Mouse (Mus musculus): ENCODE measurements at regions not wholly inside any gene's neighbourhood (a gene's known extent, or its start where the extent isn't known, plus 50 kb on each side); places are given as distances from the start of the nearest gene placed in this dataset.
A peak's percentile ranks its signal among the peaks of the same experiment; 100 is the strongest.

- no peak for DNase-seq (ENCODE audit: low spot score in 2 of 2)
These were observed 64.4 kb downstream of the Ackr3 start for GRCm38 (mm10) chr1:90268131-90268691.

- DNase-seq (ENCODE audit: low spot score in 2 of 2) = no peak
These were observed 65.2 kb downstream of the Ackr3 start for GRCm38 (mm10) chr1:90268951-90269350.

- no peak for DNase-seq (ENCODE audit: low spot score in 2 of 2)
These were observed 66.1 kb downstream of the Ackr3 start for GRCm38 (mm10) chr1:90269836-90270235.

GRCm38 (mm10) chr1:90271326-90271725, 67.5 kb downstream of the Ackr3 start:
- DNase-seq (ENCODE audit: low spot score in 2 of 2) = no peak

- no peak for DNase-seq (ENCODE audit: low spot score in 2 of 2)
These were observed 68.6 kb downstream of the Ackr3 start for GRCm38 (mm10) chr1:90272411-90272810.

- no peak for DNase-seq (ENCODE audit: low spot score in 2 of 2)
These were observed 69.2 kb downstream of the Ackr3 start for GRCm38 (mm10) chr1:90272830-90273628.

- DNase-seq (ENCODE audit: low spot score in 2 of 2) = no peak
These were observed 69.8 kb downstream of the Ackr3 start for GRCm38 (mm10) chr1:90273629-90273928.

- no peak for DNase-seq (ENCODE audit: low spot score in 2 of 2)
These were observed 71.3 kb downstream of the Ackr3 start for GRCm38 (mm10) chr1:90274968-90275651.

- peak in 1 of 2 experiments; percentile 67 for DNase-seq (ENCODE audit: low spot score in 2 of 2)
These were observed 72.2 kb downstream of the Ackr3 start for GRCm38 (mm10) chr1:90275786-90276520.

GRCm38 (mm10) chr1:90277486-90278255, 73.9 kb downstream of the Ackr3 start:
- no peak for DNase-seq (ENCODE audit: low spot score in 2 of 2)

GRCm38 (mm10) chr1:90279066-90279839, 75.5 kb downstream of the Ackr3 start:
- DNase-seq (ENCODE audit: low spot score in 2 of 2) = no peak

- DNase-seq (ENCODE audit: low spot score in 2 of 2) = no peak
These were observed 76.4 kb downstream of the Ackr3 start for GRCm38 (mm10) chr1:90280227-90280626.

- no peak for DNase-seq (ENCODE audit: low spot score in 2 of 2)
These were observed 77.5 kb downstream of the Ackr3 start for GRCm38 (mm10) chr1:90281255-90281654.

GRCm38 (mm10) chr1:90281956-90282355, 78.2 kb downstream of the Ackr3 start:
- no peak for DNase-seq (ENCODE audit: low spot score in 2 of 2)

GRCm38 (mm10) chr1:90282367-90282766, 78.6 kb downstream of the Ackr3 start:
- DNase-seq (ENCODE audit: low spot score in 2 of 2) = no peak

- no peak for DNase-seq (ENCODE audit: low spot score in 2 of 2)
These were observed 79.5 kb downstream of the Ackr3 start for GRCm38 (mm10) chr1:90283176-90283775.

- DNase-seq (ENCODE audit: low spot score in 2 of 2) = no peak
These were observed 80.3 kb downstream of the Ackr3 start for GRCm38 (mm10) chr1:90283912-90284636.

GRCm38 (mm10) chr1:90285318-90285717, 81.5 kb downstream of the Ackr3 start:
- no peak for DNase-seq (ENCODE audit: low spot score in 2 of 2)

- no peak for DNase-seq (ENCODE audit: low spot score in 2 of 2)
These were observed 83.5 kb downstream of the Ackr3 start for GRCm38 (mm10) chr1:90287251-90287650.
